Mouse (Mus musculus): ENCODE data around the gene Papola. TPM values are rescaled to one million over a fixed set of nuclear protein-coding genes. Genes with fewer than 3 reads are reported as not detected.

Papola gene
- total RNA-seq, 1 experiment = 131 TPM

DNA sequence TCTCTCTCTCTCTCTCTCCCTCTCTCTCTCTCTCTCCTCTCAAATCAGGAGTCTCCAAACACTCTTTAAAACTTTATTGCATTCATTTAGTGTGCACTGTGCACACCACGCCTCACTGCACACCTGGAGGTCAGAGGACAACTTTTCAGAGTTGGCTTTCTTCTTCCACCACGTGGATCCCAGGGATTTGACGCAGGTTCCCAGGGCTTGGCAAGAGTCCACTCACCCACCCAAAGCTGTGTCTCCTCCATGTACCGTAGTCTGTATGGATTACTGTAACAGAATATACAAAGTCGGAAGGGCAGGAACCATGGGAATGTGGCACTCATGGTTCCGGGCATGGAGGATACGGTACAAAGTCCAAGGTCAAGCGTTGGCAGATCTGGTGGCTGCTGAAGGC lies 44.8 kb upstream of the Papola start:
- Histone ChIP-seq H3K4me1 (ENCODE audit: control insufficient read depth in 2 of 2, insufficient read depth in 2 of 2, low read length in 2 of 2, poor library complexity in 1 of 2) (peaks cover 4 to 20% of the 10 kb centered on the region in 2 experiments; a peak in 3 of 4 replicates), H3K27ac (ENCODE audit: insufficient read depth, low read depth, low read length, poor library complexity, severe bottlenecking) (no peak overlapping the region; the same call in 1 of the 2 replicates), H3K9ac (ENCODE audit: insufficient read depth, low read depth, low read length, poor library complexity, severe bottlenecking) (no peak overlapping the region), H3K9me3 (ENCODE audit: control insufficient read depth, insufficient read depth, low read depth, low read length) (no peaks in the 10 kb centered on the region), H3K36me3 (ENCODE audit: control insufficient read depth, insufficient read depth, low read length, poor library complexity, severe bottlenecking) (no peaks in the 10 kb centered on the region; the same call in 1 of the 2 replicates), H3K4me3 (ENCODE audit: insufficient read depth in 1 of 2, low read depth in 1 of 2, low read length in 2 of 2, poor library complexity in 1 of 2, severe bottlenecking in 1 of 2) (no peak overlapping the region)
- in situ Hi-C loops (cut with MboI; ENCODE audit: low sequenced_read_pairs in 2 of 2, unreplicated experiment in 2 of 2) = no loop called here
- TF ChIP-seq MAFK (IDR thresholded peaks at IDR 0.05; ENCODE audit: insufficient read depth, low read depth, low read length) (no peak), ZNF384 (IDR thresholded peaks at IDR 0.05; ENCODE audit: low read depth, low read length) (no peak), HCFC1 (IDR thresholded peaks at IDR 0.05; ENCODE audit: borderline replicate concordance, insufficient read depth, low read length) (no peak), ZC3H11A (IDR thresholded peaks at IDR 0.05; ENCODE audit: borderline replicate concordance, low read depth, low read length) (no peak), CHD2 (IDR thresholded peaks at IDR 0.05; ENCODE audit: low read depth, low read length) (no peak)
- no peak for DNase-seq (ENCODE audit: low read depth, low spot score)

DNA sequence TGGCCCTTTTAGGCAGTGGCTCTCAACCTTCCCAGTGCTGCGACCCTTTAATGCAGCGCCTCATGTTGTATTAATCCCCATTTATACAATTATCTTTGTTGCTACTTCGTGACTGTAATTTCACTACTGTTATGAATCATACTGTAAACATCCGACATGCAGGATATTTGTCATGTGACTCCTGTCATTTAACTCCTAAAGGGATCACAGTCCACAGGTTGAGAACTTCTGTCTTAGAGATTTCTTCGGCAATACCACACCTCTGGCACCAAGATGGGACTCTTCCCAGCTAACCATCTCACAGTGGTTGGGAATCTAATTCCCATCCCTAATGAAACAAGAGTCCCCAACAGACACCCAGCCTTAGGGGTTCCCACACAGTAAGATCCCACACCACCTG lies 36.4 kb upstream of the Papola start:
- no peak overlapping the region for H3K27ac ChIP-seq (ENCODE audit: insufficient read depth, low read depth, low read length, poor library complexity, severe bottlenecking)
- in situ Hi-C loops (cut with MboI; ENCODE audit: low sequenced_read_pairs in 2 of 2, unreplicated experiment in 2 of 2) = no loop called here

DNA sequence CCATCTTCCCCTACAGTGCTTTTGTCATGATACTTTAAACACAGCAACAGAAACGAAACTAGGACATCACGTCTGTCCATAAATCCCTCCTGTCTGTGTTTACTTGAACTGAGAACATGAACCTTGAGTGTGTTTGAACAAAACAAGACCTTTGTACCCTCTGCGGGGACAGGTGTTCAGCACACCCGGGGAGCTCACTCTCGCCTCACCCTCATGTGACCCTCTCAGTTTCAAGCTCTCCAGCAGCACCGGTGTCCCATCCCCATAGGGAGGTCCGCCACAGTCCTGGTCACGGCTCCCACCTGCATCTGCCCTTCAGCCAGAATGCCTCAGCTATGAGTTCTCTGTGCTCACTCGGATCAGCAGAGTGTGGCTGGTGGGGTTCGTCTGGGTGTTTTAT lies 30.7 kb upstream of the Papola start:
- no peak for TF ChIP-seq ZC3H11A (IDR thresholded peaks at IDR 0.05; ENCODE audit: borderline replicate concordance, low read depth, low read length)
- no peak for DNase-seq (ENCODE audit: low read depth, low spot score)
- in situ Hi-C loops (cut with MboI; ENCODE audit: low sequenced_read_pairs in 2 of 2, unreplicated experiment in 2 of 2) = no loop called here
- Histone ChIP-seq H3K4me3 (ENCODE audit: insufficient read depth in 1 of 2, low read depth in 1 of 2, low read length in 2 of 2, poor library complexity in 1 of 2, severe bottlenecking in 1 of 2) (no peak overlapping the region), H3K36me3 (ENCODE audit: control insufficient read depth, insufficient read depth, low read length, poor library complexity, severe bottlenecking) (no peaks in the 10 kb centered on the region), H3K9me3 (ENCODE audit: control insufficient read depth, insufficient read depth, low read depth, low read length) (no peaks in the 10 kb centered on the region), H3K27ac (ENCODE audit: insufficient read depth, low read depth, low read length, poor library complexity, severe bottlenecking) (no peak overlapping the region), H3K9ac (ENCODE audit: insufficient read depth, low read depth, low read length, poor library complexity, severe bottlenecking) (no peak overlapping the region), H3K4me1 (ENCODE audit: control insufficient read depth in 2 of 2, insufficient read depth in 2 of 2, low read length in 2 of 2, poor library complexity in 1 of 2) (peaks cover 5 to 6% of the 10 kb centered on the region in 2 experiments; a peak in 2 of 4 replicates)

More for the DNA sequence above, 36.4 kb upstream of the Papola start:
- Histone ChIP-seq H3K9me3 (ENCODE audit: control insufficient read depth, insufficient read depth, low read depth, low read length) (no peaks in the 10 kb centered on the region; the same call in 1 of the 2 replicates), H3K36me3 (ENCODE audit: control insufficient read depth, insufficient read depth, low read length, poor library complexity, severe bottlenecking) (no peaks in the 10 kb centered on the region), H3K4me3 (ENCODE audit: insufficient read depth in 1 of 2, low read depth in 1 of 2, low read length in 2 of 2, poor library complexity in 1 of 2, severe bottlenecking in 1 of 2) (no peak overlapping the region), H3K4me1 (ENCODE audit: control insufficient read depth in 2 of 2, insufficient read depth in 2 of 2, low read length in 2 of 2, poor library complexity in 1 of 2) (peaks cover 0 to 2% of the 10 kb centered on the region in 2 experiments; a peak in 1 of 4 replicates), H3K9ac (ENCODE audit: insufficient read depth, low read depth, low read length, poor library complexity, severe bottlenecking) (no peak overlapping the region)
- TF ChIP-seq HCFC1 (IDR thresholded peaks at IDR 0.05; ENCODE audit: borderline replicate concordance, insufficient read depth, low read length) (no peak), ZNF384 (IDR thresholded peaks at IDR 0.05; ENCODE audit: low read depth, low read length) (no peak), CHD2 (IDR thresholded peaks at IDR 0.05; ENCODE audit: low read depth, low read length) (no peak), MAFK (IDR thresholded peaks at IDR 0.05; ENCODE audit: insufficient read depth, low read depth, low read length) (no peak), ZC3H11A (IDR thresholded peaks at IDR 0.05; ENCODE audit: borderline replicate concordance, low read depth, low read length) (no peak)
- DNase-seq (ENCODE audit: low read depth, low spot score) = no peak

DNA sequence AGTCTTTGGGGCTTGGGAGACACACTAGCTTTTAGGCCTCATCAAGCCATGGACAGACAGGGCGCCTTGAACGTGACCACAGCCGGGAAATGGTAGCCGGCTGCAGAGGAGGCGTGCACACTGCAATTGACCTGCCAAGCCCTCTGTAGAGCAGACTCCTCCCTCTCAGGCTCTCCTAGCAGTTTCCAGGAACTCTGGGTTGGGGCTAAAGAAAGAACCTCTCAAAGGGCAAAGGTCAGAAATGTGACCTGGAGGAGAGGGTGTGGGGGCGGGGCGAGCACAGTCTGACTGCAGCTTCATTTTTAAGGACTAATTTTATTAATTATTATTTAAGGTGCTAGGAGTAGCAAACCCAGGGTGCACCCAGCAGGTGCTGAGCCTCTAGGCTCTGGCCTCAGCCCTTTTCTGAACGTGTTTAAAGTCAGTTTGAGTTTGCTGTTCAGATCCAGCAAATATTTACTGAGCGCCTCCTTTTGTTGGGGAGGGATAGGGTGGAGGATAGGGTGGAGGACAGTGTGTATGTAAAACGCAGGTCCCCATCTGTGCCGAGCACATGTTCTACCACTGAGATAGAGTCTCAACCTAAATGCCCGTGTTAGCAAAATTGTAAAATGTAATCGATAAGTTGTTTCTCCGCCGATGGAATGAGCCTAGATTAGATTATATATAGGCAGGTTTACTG lies 26.5 kb upstream of the Papola start:
- DNase-seq (ENCODE audit: low read depth, low spot score) = peak; percentile 74
- in situ Hi-C loops (cut with MboI; ENCODE audit: low sequenced_read_pairs in 2 of 2, unreplicated experiment in 2 of 2) = no loop called here
- Histone ChIP-seq H3K4me3 (ENCODE audit: insufficient read depth in 1 of 2, low read depth in 1 of 2, low read length in 2 of 2, poor library complexity in 1 of 2, severe bottlenecking in 1 of 2) (peak overlapping the region in 1 of 2 experiments; percentile 10; a peak in 1 of 4 replicates), H3K36me3 (ENCODE audit: control insufficient read depth, insufficient read depth, low read length, poor library complexity, severe bottlenecking) (no peaks in the 10 kb centered on the region), H3K27ac (ENCODE audit: insufficient read depth, low read depth, low read length, poor library complexity, severe bottlenecking) (peak overlapping the region; percentile 76; the same call in 1 of the 2 replicates), H3K9me3 (ENCODE audit: control insufficient read depth, insufficient read depth, low read depth, low read length) (no peaks in the 10 kb centered on the region), H3K4me1 (ENCODE audit: control insufficient read depth in 2 of 2, insufficient read depth in 2 of 2, low read length in 2 of 2, poor library complexity in 1 of 2) (peaks cover 12 to 22% of the 10 kb centered on the region in 2 experiments), H3K9ac (ENCODE audit: insufficient read depth, low read depth, low read length, poor library complexity, severe bottlenecking) (peak overlapping the region; percentile 59; the same call in 1 of the 2 replicates)
- TF ChIP-seq CHD2 (IDR thresholded peaks at IDR 0.05; ENCODE audit: low read depth, low read length) (0 out of 2 replicates have a peak, but pooled peaks have one; percentile 10), HCFC1 (IDR thresholded peaks at IDR 0.05; ENCODE audit: borderline replicate concordance, insufficient read depth, low read length) (0 out of 2 replicates have a peak, but pooled peaks have one; percentile 26), ZC3H11A (IDR thresholded peaks at IDR 0.05; ENCODE audit: borderline replicate concordance, low read depth, low read length) (no peak)
